ENCODE assay signal across 26 mouse cellular contexts in genomic region chr3:136070394-136070793, GRCm38 (mm10).
"Had no signal": no experiment of that assay in that cellular context is flagged by ENCODE, and none has a peak within 500 bp of the region (broad histone marks: within the 10 kb centered on the region; RNA-seq: fewer than 3 reads in every experiment).

No protein-coding gene starts in this region.

- ATAC-seq: hindbrain, embryonic 16.5 days; intestine, embryonic 16.5 days; liver, embryonic 12.5 days had no signal

- H3K27ac ChIP-seq: heart, adult 2 months; heart, embryonic 13.5 days; heart, embryonic 15.5 days; hindbrain, embryonic 13.5 days; kidney, embryonic 15.5 days; kidney, postnatal 0 days; limb, embryonic 13.5 days; limb, embryonic 15.5 days; liver, embryonic 12.5 days; liver, embryonic 14.5 days had no signal

- H3K9ac ChIP-seq: heart, embryonic 13.5 days; heart, embryonic 15.5 days; hindbrain, embryonic 13.5 days; kidney, embryonic 15.5 days; limb, embryonic 13.5 days; limb, embryonic 15.5 days; liver, embryonic 12.5 days; liver, embryonic 14.5 days had no signal

- H3K4me1 ChIP-seq: heart, embryonic 13.5 days; heart, embryonic 15.5 days; hindbrain, embryonic 13.5 days; kidney, embryonic 15.5 days; limb, embryonic 13.5 days; limb, embryonic 15.5 days; liver, embryonic 12.5 days had no signal

- H3K27me3 ChIP-seq: heart, embryonic 13.5 days; heart, embryonic 15.5 days; hindbrain, embryonic 13.5 days; kidney, embryonic 15.5 days; limb, embryonic 13.5 days; limb, embryonic 15.5 days; liver, embryonic 12.5 days had no signal

- H3K4me3 ChIP-seq: heart, adult 2 months; heart, embryonic 13.5 days; heart, embryonic 15.5 days; hindbrain, embryonic 13.5 days; kidney, embryonic 15.5 days; limb, embryonic 13.5 days; limb, embryonic 15.5 days; liver, embryonic 12.5 days had no signal

- DNase-seq: gastrocnemius, postnatal 14 days; gastrocnemius, postnatal 36 days; heart, adult 11 months; heart, adult 2 months; heart, postnatal 14 days; heart, postnatal 36 days; kidney, adult 11 months; kidney, adult 2 months; kidney, adult 9 months; kidney, postnatal 14 days; kidney, postnatal 36 days; layer of hippocampus, adult 9-11 months; layer of hippocampus, postnatal 36 days; left cerebral cortex, postnatal 4 days had no signal

- H3K9me3 ChIP-seq: heart, embryonic 13.5 days; heart, embryonic 15.5 days; hindbrain, embryonic 13.5 days; kidney, embryonic 15.5 days; limb, embryonic 13.5 days; limb, embryonic 15.5 days; liver, embryonic 12.5 days had no signal

- H3K4me2 ChIP-seq: heart, embryonic 11.5 days; heart, embryonic 13.5 days; heart, embryonic 15.5 days; hindbrain, embryonic 13.5 days; kidney, embryonic 15.5 days; limb, embryonic 13.5 days; limb, embryonic 15.5 days; liver, embryonic 12.5 days had no signal

- H3K36me3 ChIP-seq: heart, embryonic 13.5 days; heart, embryonic 15.5 days; hindbrain, embryonic 13.5 days; kidney, embryonic 15.5 days; limb, embryonic 13.5 days; limb, embryonic 15.5 days; liver, embryonic 12.5 days had no signal
